Mouse (Mus musculus): Measurements from ENCODE around the gene Slc30a7. TPM values are rescaled to one million over a fixed set of nuclear protein-coding genes. Genes with fewer than 3 reads are reported as not detected.
A peak's percentile ranks its signal among the peaks of the same experiment; 100 is the strongest.

The Slc30a7 gene
- total and polyA plus RNA-seq, 3 experiments: 15.0 to 38.9 (median 25.3) TPM

DNA sequence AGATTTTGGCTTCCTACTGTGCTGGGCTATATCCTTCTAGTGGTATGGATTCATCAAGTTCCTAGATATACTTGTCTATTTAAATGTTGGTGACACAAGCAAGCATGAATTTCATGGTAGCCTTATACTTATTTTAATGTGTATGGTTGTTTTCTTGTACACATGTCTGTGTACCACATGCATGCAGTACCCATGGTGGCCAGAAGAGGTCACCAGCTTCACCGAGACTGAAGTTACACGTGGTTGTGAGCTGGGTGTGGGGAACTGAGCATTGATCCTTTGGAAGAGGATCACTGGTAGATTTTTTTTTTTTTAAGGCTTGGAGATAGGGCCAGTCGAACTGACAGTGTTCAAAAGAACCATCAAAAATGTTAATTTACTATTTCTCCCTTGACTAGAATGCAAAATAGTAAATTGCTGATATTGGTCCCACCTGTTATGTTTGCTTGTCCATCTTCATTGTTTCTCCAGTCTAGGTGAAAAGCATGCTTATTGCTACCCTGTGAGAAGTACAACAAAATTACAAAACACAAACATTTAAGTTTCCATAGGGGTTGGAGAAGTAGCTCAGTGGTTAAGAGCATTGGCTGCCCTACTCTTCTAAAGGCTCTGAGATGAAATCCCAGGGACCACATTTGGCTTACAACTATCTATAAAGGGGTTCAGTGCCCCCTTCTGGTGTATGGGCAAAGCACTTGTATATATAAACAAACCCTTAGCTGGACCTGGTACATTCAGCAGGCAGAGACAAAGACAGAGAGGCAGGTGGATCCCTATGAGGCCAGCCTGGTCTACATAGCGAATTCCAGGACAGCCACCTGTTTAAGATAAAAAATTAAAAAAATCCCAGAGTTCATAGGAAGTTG, 70.2 kb downstream of the Slc30a7 start (continued):
- no peak for TF ChIP-seq BHLHE40 (IDR thresholded peaks at IDR 0.05; ENCODE audit: low read depth, low read length)
- no peak for TF ChIP-seq USF2 (conservative IDR thresholded peaks at IDR 0.05; ENCODE audit: low read depth, low read length)
- TF ChIP-seq EP300 (IDR thresholded peaks at IDR 0.05; ENCODE audit: low read length): no peak
- peak; percentile 87 for TF ChIP-seq MAX (IDR thresholded peaks at IDR 0.05; ENCODE audit: low read length)
- TF ChIP-seq CHD2 (IDR thresholded peaks at IDR 0.05; ENCODE audit: low read length): no peak
- TF ChIP-seq UBTF (IDR thresholded peaks at IDR 0.05; ENCODE audit: low read depth, low read length): no peak
- no peak for TF ChIP-seq HCFC1 (IDR thresholded peaks at IDR 0.05; ENCODE audit: low read depth, low read length)

GRCm38 (mm10) chr3:115933293-115934186, 73.7 kb downstream of the Slc30a7 start:
- H3K9ac ChIP-seq (ENCODE audit: insufficient read depth, low read depth): no peak overlapping the region
- no peak overlapping the region for H3K4me3 ChIP-seq (replicated peaks in 1 of 3; ENCODE audit: low read depth in 2 of 3, low read length in 2 of 3, poor library complexity in 1 of 3)
- no peak overlapping the region for H3K27ac ChIP-seq (ENCODE audit: insufficient read depth, low read depth)
- no peak for TF ChIP-seq IRF4 (IDR thresholded peaks at IDR 0.05; ENCODE audit: low read depth, low read length)
- TF ChIP-seq MEF2A (IDR thresholded peaks at IDR 0.05; ENCODE audit: borderline replicate concordance, low read depth, low read length): no peak
- no peak for TF ChIP-seq JUND (conservative IDR thresholded peaks at IDR 0.05; ENCODE audit: low read depth, low read length)
- no peak for TF ChIP-seq ZC3H11A (IDR thresholded peaks at IDR 0.05; ENCODE audit: low read depth, low read length)
- TF ChIP-seq MXI1 (IDR thresholded peaks at IDR 0.05; ENCODE audit: low read depth, low read length): no peak
- no peak for TF ChIP-seq RCOR1 (conservative IDR thresholded peaks at IDR 0.05; ENCODE audit: low read depth, low read length)
- no peak for TF ChIP-seq GABPA (IDR thresholded peaks at IDR 0.05; ENCODE audit: insufficient replicate concordance, low read depth, low read length)
- TF ChIP-seq ZMIZ1 (IDR thresholded peaks at IDR 0.05; ENCODE audit: low read depth, low read length): no peak
- no peak for TF ChIP-seq HCFC1 (IDR thresholded peaks at IDR 0.05; ENCODE audit: low read depth, low read length)
- H3K4me2 ChIP-seq (ENCODE audit: insufficient read depth, low read depth, poor library complexity, severe bottlenecking): no peak overlapping the region
- H3K4me1 ChIP-seq (ENCODE audit: control insufficient read depth in 1 of 2, insufficient read depth in 2 of 2): peaks cover 0 to 7% of the 10 kb centered on the region in 2 experiments; a peak in 1 of 4 replicates
- DNase-seq (ENCODE audit: extremely low read depth): no peak
- in situ Hi-C loops (cut with MboI; ENCODE audit: low pct_ligation_motif_present, low pct_unique_long_range_greater_than_20kb, low sequenced_read_pairs): no loop called here
- H3K27me3 ChIP-seq (replicated peaks): no peaks in the 10 kb centered on the region
- no peaks in the 10 kb centered on the region for H3K79me2 ChIP-seq (replicated peaks; ENCODE audit: control insufficient read depth, extremely low read depth, insufficient read depth, poor library complexity, severe bottlenecking)
- dilution Hi-C loops (cut with MboI; ENCODE audit: extremely low pct_ligation_motif_present, extremely low pct_unique_long_range_greater_than_20kb, low sequenced_read_pairs): no loop called here
- peaks cover 16 to 67% of the 10 kb centered on the region in 2 experiments for H3K36me3 ChIP-seq (replicated peaks in 1 of 2; ENCODE audit: control insufficient read depth in 1 of 2, insufficient read depth in 1 of 2, low read length in 1 of 2)
- no peaks in the 10 kb centered on the region for H3K9me3 ChIP-seq (replicated peaks; ENCODE audit: low read length)
